Mouse (Mus musculus): ENCODE data around the gene Stxbp6. TPM values are rescaled to one million over a fixed set of nuclear protein-coding genes. Genes with fewer than 3 reads are reported as not detected.

Gene Stxbp6
- polyA plus RNA-seq, 1 experiment from 2014 or later, result 7.5 TPM

DNA sequence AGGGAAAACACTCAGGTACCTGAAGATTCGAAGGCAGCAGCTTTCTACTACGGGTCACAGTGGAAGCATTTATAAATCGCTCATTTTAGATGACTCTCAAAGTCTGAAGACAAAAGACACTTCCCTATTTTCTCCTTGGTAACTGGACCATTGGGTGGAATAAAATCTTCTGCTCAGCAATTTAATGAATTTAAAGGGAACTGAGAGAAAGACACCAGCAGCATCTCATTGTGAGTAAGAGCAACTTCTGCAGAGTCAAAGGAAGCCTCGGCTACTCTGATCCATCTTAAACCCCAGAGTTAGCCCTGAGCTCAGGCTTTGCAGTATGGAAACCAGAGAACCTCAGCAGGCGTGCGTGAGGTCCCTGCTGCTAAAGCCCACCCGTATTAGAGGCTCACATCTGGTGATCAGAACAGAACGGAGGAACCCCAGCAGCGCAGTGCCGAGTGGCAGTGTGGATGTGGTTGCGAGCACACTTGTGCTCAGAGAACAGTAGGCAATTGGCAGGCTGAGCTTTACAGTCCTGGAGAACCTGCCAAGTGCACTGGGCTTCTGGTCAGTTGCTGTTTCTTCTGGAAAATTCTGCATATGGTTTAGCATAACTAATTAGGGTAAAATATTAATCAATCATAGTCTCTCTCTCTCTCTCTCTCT is 62.9 kb downstream of the Stxbp6 start:
- 80% methylated on average over 11 of the region's 11 CpGs for WGBS
- H3K9ac ChIP-seq, result no peak overlapping the region
- no peaks in the 10 kb centered on the region for H3K36me3 ChIP-seq
- no peak overlapping the region for H3K4me2 ChIP-seq
- peaks cover 4% of the 10 kb centered on the region; the same call in 1 of the 2 replicates for H3K4me1 ChIP-seq (replicated peaks)
- ATAC-seq (ENCODE audit: low read depth), result no peak; the same call in 1 of the 2 replicates
- H3K27ac ChIP-seq (replicated peaks), result no peak overlapping the region
- H3K27me3 ChIP-seq, result no peaks in the 10 kb centered on the region
- no peak overlapping the region for H3K4me3 ChIP-seq
- H3K9me3 ChIP-seq, result no peaks in the 10 kb centered on the region

DNA sequence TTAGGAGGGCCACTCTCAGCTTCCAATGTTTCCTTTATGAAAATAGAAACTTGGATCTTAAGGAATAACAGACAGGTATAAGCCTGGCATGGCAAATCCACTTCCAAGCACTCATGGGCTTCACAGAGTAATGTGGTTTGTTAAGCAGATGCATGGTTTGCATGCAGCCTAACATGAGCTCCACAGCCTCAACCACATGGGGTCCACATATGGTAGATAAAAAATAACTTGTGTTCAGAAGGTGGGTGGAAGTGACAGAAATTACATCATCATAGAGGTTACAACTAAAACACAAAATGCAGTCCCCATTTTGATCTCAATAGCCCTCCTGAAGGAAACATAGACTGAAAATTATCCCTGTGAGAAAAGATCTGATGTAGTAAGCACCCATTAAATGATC is 63.5 kb downstream of the Stxbp6 start:
- Histone ChIP-seq H3K4me1 (replicated peaks) (peaks cover 4% of the 10 kb centered on the region; the same call in 1 of the 2 replicates), H3K36me3 (no peaks in the 10 kb centered on the region), H3K27ac (replicated peaks) (no peak overlapping the region), H3K9me3 (no peaks in the 10 kb centered on the region), H3K4me3 (no peak overlapping the region), H3K9ac (no peak overlapping the region), H3K27me3 (no peaks in the 10 kb centered on the region), H3K4me2 (no peak overlapping the region)
- ATAC-seq (ENCODE audit: low read depth), result no peak

DNA sequence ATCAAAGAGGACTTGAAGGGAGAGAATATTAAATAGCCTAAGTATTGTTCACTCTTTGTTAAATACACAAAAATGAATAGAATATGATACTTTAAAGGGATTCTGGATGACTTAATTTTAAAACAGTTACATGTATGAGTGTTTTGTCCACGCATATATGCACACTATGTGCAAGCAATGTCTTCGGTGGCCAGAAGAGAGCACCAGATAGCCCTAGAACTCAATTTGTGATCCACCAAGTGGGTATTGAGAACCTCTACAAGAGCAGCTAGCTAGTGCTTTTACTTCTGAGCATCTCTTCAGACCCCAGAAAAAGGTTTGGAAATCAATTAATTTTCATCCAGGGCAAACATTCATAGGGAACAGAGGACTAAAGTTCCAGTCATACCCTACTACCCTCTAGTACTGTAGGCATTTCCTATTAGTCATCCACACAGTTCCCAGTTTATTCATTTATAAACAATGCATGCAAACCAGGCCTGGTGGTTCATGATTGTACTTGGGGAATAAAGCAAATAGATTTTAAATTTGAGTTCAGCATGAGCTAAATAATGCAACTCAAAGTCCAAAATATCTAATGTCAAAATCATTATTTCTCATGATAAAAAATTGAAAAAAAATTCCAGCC is 64.4 kb downstream of the Stxbp6 start:
- Histone ChIP-seq H3K36me3 (no peaks in the 10 kb centered on the region), H3K9ac (no peak overlapping the region), H3K9me3 (no peaks in the 10 kb centered on the region), H3K4me3 (no peak overlapping the region), H3K27ac (replicated peaks) (no peak overlapping the region), H3K4me2 (no peak overlapping the region), H3K27me3 (no peaks in the 10 kb centered on the region), H3K4me1 (replicated peaks) (peaks cover 4% of the 10 kb centered on the region; the same call in 1 of the 2 replicates)
- 90% methylated on average over 2 of the region's 2 CpGs for WGBS
- ATAC-seq (ENCODE audit: low read depth), result no peak

DNA sequence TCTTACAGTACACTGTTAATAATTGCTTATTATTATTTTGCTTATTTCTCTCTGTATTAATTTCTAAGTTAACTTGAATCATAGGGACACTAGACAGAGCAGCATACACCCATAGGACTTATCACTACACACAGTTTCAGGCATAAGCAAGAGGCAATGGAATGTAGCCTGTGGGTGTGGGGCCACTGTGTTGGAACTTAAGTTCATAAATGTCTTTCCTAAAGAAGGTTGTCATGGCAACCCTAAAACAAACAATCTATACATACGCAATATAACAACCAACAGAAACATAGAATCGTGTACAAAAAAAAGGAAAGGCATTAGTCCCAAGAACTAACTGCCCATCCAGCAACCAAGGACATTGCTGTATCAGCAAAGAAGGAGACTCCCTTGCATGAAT is 67.9 kb downstream of the Stxbp6 start:
- no peaks in the 10 kb centered on the region for H3K9me3 ChIP-seq
- no peak overlapping the region for H3K4me2 ChIP-seq
- no peak overlapping the region for H3K4me3 ChIP-seq
- H3K36me3 ChIP-seq, result no peaks in the 10 kb centered on the region
- peaks cover under 1% of the 10 kb centered on the region; the same call in 1 of the 2 replicates for H3K4me1 ChIP-seq (replicated peaks)
- ATAC-seq (ENCODE audit: low read depth), result no peak
- H3K9ac ChIP-seq, result no peak overlapping the region
- H3K27ac ChIP-seq (replicated peaks), result no peak overlapping the region
- 84% methylated on average over 2 of the region's 2 CpGs for WGBS
- no peaks in the 10 kb centered on the region for H3K27me3 ChIP-seq

DNA sequence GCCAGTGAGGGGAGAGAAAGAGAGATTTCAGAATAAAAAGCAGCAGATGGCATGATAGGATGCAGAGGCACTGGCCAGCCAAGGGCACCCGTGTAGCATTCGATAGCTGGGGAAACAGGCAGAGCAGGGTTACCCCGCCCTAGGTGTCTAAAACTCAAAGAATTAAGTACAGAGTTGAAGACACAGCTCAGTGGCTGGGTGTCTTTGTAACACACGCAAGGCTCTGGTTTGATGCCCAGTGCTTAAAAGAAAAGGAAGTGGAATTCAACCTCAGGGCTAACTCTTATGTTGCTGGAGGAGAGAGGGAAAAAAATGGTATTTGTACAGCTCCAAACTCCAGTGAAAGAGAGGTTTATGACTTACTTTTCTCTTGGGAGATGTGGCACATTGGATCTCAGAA is 68.5 kb downstream of the Stxbp6 start:
- H3K36me3 ChIP-seq, result no peaks in the 10 kb centered on the region
- no peak overlapping the region for H3K27ac ChIP-seq (replicated peaks)
- H3K4me2 ChIP-seq, result no peak overlapping the region
- H3K27me3 ChIP-seq, result no peaks in the 10 kb centered on the region
- ATAC-seq (ENCODE audit: low read depth), result no peak
- no peak overlapping the region for H3K4me3 ChIP-seq
- H3K9me3 ChIP-seq, result no peaks in the 10 kb centered on the region
- WGBS, result 82% methylated on average over 4 of the region's 4 CpGs
- no peak overlapping the region for H3K9ac ChIP-seq
- no peaks in the 10 kb centered on the region for H3K4me1 ChIP-seq (replicated peaks)

DNA sequence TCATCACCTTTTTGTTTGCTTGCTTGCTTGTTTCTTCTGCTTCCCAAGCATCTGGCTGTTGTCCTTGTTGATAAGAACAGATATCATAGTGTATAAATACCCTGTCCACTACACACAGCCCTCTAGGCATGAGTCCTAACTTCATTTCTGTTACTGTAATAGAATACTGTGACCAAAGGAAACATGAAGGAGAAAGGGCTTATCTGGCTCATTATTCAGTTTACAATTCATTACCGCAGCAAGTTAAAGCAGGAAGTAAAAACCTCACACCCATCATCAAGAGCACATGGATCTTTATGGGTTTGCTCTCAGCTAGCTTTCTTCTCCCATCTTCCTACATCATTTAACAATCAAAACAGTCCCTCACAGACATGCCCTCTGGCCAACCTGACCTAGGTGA is 72.5 kb downstream of the Stxbp6 start:
- ATAC-seq (ENCODE audit: low read depth), result no peak
- H3K9me3 ChIP-seq, result no peaks in the 10 kb centered on the region
- no peaks in the 10 kb centered on the region for H3K27me3 ChIP-seq
- H3K36me3 ChIP-seq, result no peaks in the 10 kb centered on the region
- H3K9ac ChIP-seq, result no peak overlapping the region
- no peak overlapping the region for H3K4me3 ChIP-seq
- no peak overlapping the region for H3K27ac ChIP-seq (replicated peaks)
- WGBS, result 92% methylated on average over 1 of the region's 1 CpGs
- no peaks in the 10 kb centered on the region for H3K4me1 ChIP-seq (replicated peaks)
- H3K4me2 ChIP-seq, result no peak overlapping the region

DNA sequence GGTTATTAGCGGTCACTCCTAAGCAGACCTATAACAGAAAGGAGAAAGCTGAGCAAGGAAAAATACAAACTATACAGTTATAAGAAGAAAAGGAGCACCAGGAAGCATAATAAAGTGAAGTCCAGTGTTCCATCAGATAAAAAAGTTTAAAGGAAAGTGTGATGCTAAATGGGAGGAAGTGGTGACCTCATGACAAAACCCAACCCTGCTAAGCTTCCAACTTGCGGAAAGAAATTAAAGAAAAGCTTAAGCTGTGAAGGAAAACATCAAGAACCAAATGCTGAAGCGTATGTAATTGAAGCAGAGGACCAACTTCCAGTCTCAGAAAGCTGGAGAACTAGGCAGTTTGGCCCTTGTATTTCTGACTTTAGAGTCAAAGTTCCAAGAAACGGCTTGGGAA is 77.1 kb downstream of the Stxbp6 start:
- Histone ChIP-seq H3K9me3 (no peaks in the 10 kb centered on the region), H3K9ac (no peak overlapping the region), H3K4me3 (no peak overlapping the region), H3K27me3 (no peaks in the 10 kb centered on the region), H3K4me2 (no peak overlapping the region), H3K27ac (replicated peaks) (no peak overlapping the region), H3K36me3 (no peaks in the 10 kb centered on the region), H3K4me1 (replicated peaks) (no peaks in the 10 kb centered on the region)
- WGBS, result 96% methylated on average over 4 of the region's 4 CpGs
- no peak for ATAC-seq (ENCODE audit: low read depth)

DNA sequence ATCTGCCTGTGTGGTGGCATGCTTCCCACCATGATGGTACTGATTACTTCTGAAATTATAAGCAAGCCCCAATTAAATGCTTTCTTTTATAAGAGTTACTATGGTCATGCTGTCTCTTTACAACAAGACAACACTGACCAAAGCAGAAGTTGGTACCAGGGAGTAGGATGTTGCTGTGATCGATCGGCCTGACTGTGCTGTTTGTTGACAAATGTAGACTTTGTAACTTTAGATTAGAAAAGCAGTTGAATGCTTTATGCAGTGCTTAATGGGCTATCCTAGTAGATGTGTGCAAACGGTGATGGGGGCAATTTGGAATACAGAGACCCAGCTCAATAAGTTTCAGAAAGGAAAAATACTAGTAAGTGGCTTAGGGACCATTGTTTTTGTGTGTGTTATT is 77.6 kb downstream of the Stxbp6 start:
- H3K27ac ChIP-seq (replicated peaks), result no peak overlapping the region
- no peaks in the 10 kb centered on the region for H3K36me3 ChIP-seq
- H3K9me3 ChIP-seq, result no peaks in the 10 kb centered on the region
- no peak overlapping the region for H3K4me3 ChIP-seq
- H3K4me2 ChIP-seq, result no peak overlapping the region
- 93% methylated on average over 3 of the region's 3 CpGs for WGBS
- ATAC-seq (ENCODE audit: low read depth), result no peak
- H3K9ac ChIP-seq, result no peak overlapping the region
- H3K4me1 ChIP-seq (replicated peaks), result no peaks in the 10 kb centered on the region
- no peaks in the 10 kb centered on the region for H3K27me3 ChIP-seq

DNA sequence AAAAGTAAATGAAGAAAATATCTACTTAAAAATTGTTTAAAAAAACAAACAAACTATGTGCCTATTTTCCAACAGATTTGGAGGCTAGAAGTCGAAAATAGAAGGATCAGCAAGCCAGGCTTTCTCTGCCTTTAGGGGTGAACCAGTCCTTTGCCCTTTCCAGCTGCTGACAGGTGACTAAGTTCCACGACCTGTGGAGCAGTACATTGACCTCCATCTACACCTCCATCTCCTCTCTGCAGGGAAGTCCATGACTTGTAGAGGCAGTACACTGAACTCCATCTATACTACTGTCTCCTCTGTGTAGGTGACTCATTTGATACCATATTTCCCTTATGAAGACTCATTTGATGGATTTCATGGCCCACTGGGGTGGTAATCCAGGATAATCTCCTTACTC is 78.2 kb downstream of the Stxbp6 start:
- H3K4me2 ChIP-seq, result no peak overlapping the region
- ATAC-seq (ENCODE audit: low read depth), result no peak
- H3K9ac ChIP-seq, result no peak overlapping the region

DNA sequence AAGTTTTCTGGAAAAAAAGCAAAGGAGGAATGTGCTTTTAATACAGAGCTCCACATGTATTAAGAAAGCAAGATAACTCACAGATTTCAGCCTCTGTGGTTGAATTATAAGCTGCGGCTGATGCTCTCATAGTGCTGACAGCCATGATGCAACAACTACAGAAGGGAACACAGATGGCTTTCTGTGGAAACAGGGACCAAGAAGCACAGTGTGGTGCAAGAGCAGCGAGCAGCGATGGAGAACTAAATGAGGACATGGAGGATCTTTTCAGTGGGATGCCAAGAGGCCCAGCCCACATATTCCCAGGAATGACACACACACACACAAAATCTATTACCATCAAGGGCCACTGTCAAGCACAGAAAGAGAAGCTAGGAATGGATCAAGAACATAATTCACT is 81.1 kb downstream of the Stxbp6 start:
- H3K9me3 ChIP-seq, result no peaks in the 10 kb centered on the region
- H3K36me3 ChIP-seq, result no peaks in the 10 kb centered on the region
- ATAC-seq (ENCODE audit: low read depth), result no peak
- H3K4me3 ChIP-seq, result no peak overlapping the region
- no peaks in the 10 kb centered on the region for H3K27me3 ChIP-seq
- WGBS, result 89% methylated on average over 3 of the region's 3 CpGs
- no peak overlapping the region for H3K9ac ChIP-seq
- H3K4me1 ChIP-seq (replicated peaks), result no peaks in the 10 kb centered on the region
- H3K4me2 ChIP-seq, result no peak overlapping the region
- H3K27ac ChIP-seq (replicated peaks), result no peak overlapping the region

More for the DNA sequence above, 78.2 kb downstream of the Stxbp6 start:
- no peaks in the 10 kb centered on the region for H3K27me3 ChIP-seq
- H3K27ac ChIP-seq (replicated peaks), result no peak overlapping the region
- WGBS, result 72% methylated on average over 2 of the region's 2 CpGs
- H3K4me3 ChIP-seq, result no peak overlapping the region
- no peaks in the 10 kb centered on the region for H3K9me3 ChIP-seq
- H3K36me3 ChIP-seq, result no peaks in the 10 kb centered on the region
- H3K4me1 ChIP-seq (replicated peaks), result no peaks in the 10 kb centered on the region

DNA sequence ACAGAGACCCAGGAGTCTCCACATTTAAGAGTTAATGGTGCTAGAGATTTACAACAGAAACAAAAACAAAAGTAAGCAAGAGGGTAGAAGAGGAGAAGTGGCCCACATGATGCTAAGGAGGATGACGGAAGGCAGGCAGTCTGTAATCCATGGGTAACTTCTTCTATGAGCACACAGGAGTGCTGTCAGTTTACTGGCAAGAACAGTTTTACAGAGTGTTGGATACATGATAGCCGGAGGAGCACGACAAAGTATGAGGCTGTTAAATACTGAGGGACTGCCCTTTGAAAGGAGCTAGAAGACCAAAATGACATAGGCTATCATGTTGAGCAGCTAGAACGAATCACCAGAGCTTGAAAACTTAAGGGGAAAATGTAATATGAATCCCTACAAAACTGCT is 81.7 kb downstream of the Stxbp6 start:
- Histone ChIP-seq H3K4me2 (no peak overlapping the region), H3K9me3 (no peaks in the 10 kb centered on the region), H3K27ac (replicated peaks) (no peak overlapping the region), H3K4me1 (replicated peaks) (no peaks in the 10 kb centered on the region), H3K4me3 (no peak overlapping the region), H3K9ac (no peak overlapping the region), H3K36me3 (no peaks in the 10 kb centered on the region), H3K27me3 (no peaks in the 10 kb centered on the region)
- ATAC-seq (ENCODE audit: low read depth), result no peak
- WGBS, result 88% methylated on average over 4 of the region's 4 CpGs

DNA sequence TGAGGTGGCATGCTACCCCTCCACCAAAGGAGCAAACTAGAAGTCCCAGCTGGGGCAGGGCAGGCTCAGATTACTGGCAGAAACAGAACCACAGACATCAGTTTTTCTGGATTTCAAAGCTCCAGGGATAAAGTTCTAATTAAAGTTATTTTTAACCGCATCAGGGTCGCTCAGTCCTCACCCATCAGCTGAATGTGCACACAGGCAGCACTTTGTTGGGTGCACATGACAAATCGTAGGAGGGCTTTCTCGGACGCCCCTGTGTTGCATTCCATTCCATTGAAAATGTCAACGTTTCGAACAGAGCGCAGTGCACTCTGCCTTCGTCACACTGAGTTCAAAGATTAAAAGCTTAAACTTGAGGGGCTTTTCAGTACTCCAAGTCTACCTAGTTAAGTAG is 84.1 kb downstream of the Stxbp6 start:
- H3K36me3 ChIP-seq, result no peaks in the 10 kb centered on the region
- no peak for ATAC-seq (ENCODE audit: low read depth)
- H3K4me1 ChIP-seq (replicated peaks), result no peaks in the 10 kb centered on the region
- no peaks in the 10 kb centered on the region for H3K9me3 ChIP-seq
- H3K27me3 ChIP-seq, result no peaks in the 10 kb centered on the region
- no peak overlapping the region for H3K27ac ChIP-seq (replicated peaks)
- H3K4me2 ChIP-seq, result no peak overlapping the region
- H3K4me3 ChIP-seq, result no peak overlapping the region
- WGBS, result 82% methylated on average over 9 of the region's 9 CpGs
- H3K9ac ChIP-seq, result no peak overlapping the region

DNA sequence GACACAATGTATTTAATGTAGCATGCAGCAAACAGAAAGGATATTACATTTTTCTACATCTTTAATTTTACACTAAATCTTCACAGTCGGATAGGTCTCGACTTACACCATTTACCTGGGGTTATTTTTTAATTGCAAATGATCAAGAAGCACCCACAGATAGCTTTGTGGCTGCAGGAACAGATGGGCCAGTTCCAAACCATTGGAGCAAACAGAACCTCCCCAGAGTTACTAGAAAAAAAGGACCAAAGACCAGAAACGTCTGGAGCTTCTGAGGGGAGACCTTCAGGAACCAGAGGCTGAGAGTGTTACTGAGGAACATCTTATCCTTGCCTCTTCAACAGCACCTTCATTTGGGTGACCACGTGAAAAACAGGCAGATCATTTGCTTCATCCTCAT is 85.5 kb downstream of the Stxbp6 start:
- WGBS, result 79% methylated on average over 4 of the region's 4 CpGs
- H3K4me2 ChIP-seq, result no peak overlapping the region

More for the DNA sequence above, 85.5 kb downstream of the Stxbp6 start:
- no peak overlapping the region for H3K27ac ChIP-seq (replicated peaks)
- ATAC-seq (ENCODE audit: low read depth), result no peak
- no peaks in the 10 kb centered on the region for H3K27me3 ChIP-seq
- no peaks in the 10 kb centered on the region for H3K36me3 ChIP-seq
- H3K4me3 ChIP-seq, result no peak overlapping the region
- no peaks in the 10 kb centered on the region for H3K9me3 ChIP-seq
- no peaks in the 10 kb centered on the region for H3K4me1 ChIP-seq (replicated peaks)
- H3K9ac ChIP-seq, result no peak overlapping the region

Measured in neural tube, embryonic 13.5 days (tissue).